Mouse (Mus musculus) limb, embryonic 11.5 days (tissue): ENCODE measurements at regions not wholly inside any gene's neighbourhood (a gene's known extent, or its start where the extent isn't known, plus 50 kb on each side); places are given as distances from the start of the nearest gene placed in this dataset.

ENCODE experiments used
- ATAC-seq: fragments of 200-750 bp; cut with Nextera tagmentation; 2 replicates; pipeline ENCODE4 v1.8.0; 2017; ENCODE audit warnings: low read depth; ENCODE audit not compliant: insufficient number of reproducible peaks, low FRiP score, low TSS enrichment
- DNase-seq: peaks from one replicate; pipeline ENCODE4 v3.0.0-alpha.2; 2015; ENCODE audit warnings: low spot score
- H3K27ac ChIP-seq: fragments of 300-500 bp; sonication (generic); replicated peaks from 2 replicates; pipeline ENCODE4 v1.5.1; 2014; ENCODE audit warnings: low read depth, mild to moderate bottlenecking, low read length
- H3K27me3 ChIP-seq: fragments of 300-500 bp; sonication (generic); 2 replicates; pipeline ENCODE4 v1.6.1; 2014; ENCODE audit warnings: mild to moderate bottlenecking, low read length, mixed read lengths; ENCODE audit not compliant: control insufficient read depth, insufficient read depth
- H3K36me3 ChIP-seq: fragments of 300-500 bp; sonication (generic); 2 replicates; pipeline ENCODE4 v1.6.1; 2014; ENCODE audit warnings: mild to moderate bottlenecking, low read length, moderate library complexity, mixed read lengths; ENCODE audit not compliant: control insufficient read depth, insufficient read depth
- H3K4me1 ChIP-seq: fragments of 300-500 bp; sonication (generic); 2 replicates; pipeline ENCODE4 v1.6.1; 2014; ENCODE audit warnings: low read length, mixed read lengths; ENCODE audit not compliant: control insufficient read depth, insufficient read depth
- H3K4me2 ChIP-seq: fragments of 300-500 bp; sonication (generic); 2 replicates; pipeline ENCODE4 v1.6.1; 2014; ENCODE audit warnings: low read depth, mild to moderate bottlenecking, moderate library complexity; ENCODE audit not compliant: severe bottlenecking
- H3K4me3 ChIP-seq: fragments of 300-500 bp; sonication (generic); 2 replicates; pipeline ENCODE4 v1.5.1; 2014; ENCODE audit warnings: low read depth, low read length
- H3K9ac ChIP-seq: fragments of 300-500 bp; sonication (generic); 2 replicates; pipeline ENCODE4 v1.6.1; 2014; ENCODE audit warnings: mild to moderate bottlenecking, low read length
- H3K9me3 ChIP-seq: fragments of 300-500 bp; sonication (generic); 2 replicates; pipeline ENCODE4 v1.6.1; 2016; ENCODE audit warnings: low read length; ENCODE audit not compliant: control insufficient read depth
- WGBS: fragments of 180-500 bp; shearing (Covaris S2); extraction: QIAGEN DNeasy Blood & Tissue Kit; methylation state at CpG from one replicate; pipeline ENCODE4 v1.1.7; 2014; 5-methylcytosine and 5-hydroxymethylcytosine counted together

GRCm38 (mm10) chr1:155504581-155505328, 53.2 kb upstream of the Acbd6 start:
- Histone ChIP-seq H3K4me2 (no peak overlapping the region), H3K4me1 (no peaks in the 10 kb centered on the region), H3K27ac (no peak overlapping the region), H3K27me3 (no peaks in the 10 kb centered on the region), H3K9me3 (no peaks in the 10 kb centered on the region), H3K9ac (no peak overlapping the region), H3K36me3 (no peaks in the 10 kb centered on the region), H3K4me3 (no peak overlapping the region)
- DNase-seq (no peak), ATAC-seq (no peak)
- WGBS = 61% methylated on average over 12 of the region's 12 CpGs

GRCm38 (mm10) chr1:155505361-155506077, 52.4 kb upstream of the Acbd6 start:
- 82% methylated on average over 6 of the region's 6 CpGs for WGBS
- DNase-seq (no peak), ATAC-seq (no peak)
- no peak overlapping the region for H3K4me2 ChIP-seq
- H3K27me3 ChIP-seq = no peaks in the 10 kb centered on the region
- H3K9me3 ChIP-seq = no peaks in the 10 kb centered on the region
- H3K4me1 ChIP-seq = no peaks in the 10 kb centered on the region
- no peak overlapping the region for H3K9ac ChIP-seq
- no peaks in the 10 kb centered on the region for H3K36me3 ChIP-seq
- H3K27ac ChIP-seq = no peak overlapping the region
- no peak overlapping the region for H3K4me3 ChIP-seq
